Mouse (Mus musculus) ZHBTc4 (cell line): Measurements from ENCODE around the gene C130032M10Rik.

Experiments
- DNase-seq: peaks from one replicate; pipeline ENCODE4 v3.0.0-alpha.2; 2011; ENCODE audit warnings: low read depth, low spot score

Gene C130032M10Rik

DNA sequence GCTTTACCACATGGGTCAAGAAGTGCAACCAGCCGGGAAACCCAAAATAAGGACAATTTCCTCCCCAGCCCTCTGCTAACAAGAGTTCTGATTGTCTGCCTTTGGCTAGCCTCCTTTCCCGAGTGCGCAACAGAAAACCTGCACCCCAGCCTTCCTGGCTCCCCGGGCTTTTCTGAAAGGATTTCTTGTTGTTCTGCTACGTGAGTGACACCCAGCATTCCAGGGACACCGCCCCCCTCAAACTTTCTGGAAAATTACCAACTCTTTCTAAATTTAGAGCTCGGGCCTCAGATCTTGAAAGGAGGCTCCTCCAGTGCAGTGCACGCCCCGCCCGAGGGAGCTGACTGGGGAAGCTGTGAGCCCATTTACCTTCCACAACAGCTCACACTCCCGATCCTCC lies at the start of gene C130032M10Rik:
TSS of gene C130032M10Rik (plus strand) at position 334 of the 400 bp plus-strand sequence.
- peak; percentile 33 for DNase-seq

DNA sequence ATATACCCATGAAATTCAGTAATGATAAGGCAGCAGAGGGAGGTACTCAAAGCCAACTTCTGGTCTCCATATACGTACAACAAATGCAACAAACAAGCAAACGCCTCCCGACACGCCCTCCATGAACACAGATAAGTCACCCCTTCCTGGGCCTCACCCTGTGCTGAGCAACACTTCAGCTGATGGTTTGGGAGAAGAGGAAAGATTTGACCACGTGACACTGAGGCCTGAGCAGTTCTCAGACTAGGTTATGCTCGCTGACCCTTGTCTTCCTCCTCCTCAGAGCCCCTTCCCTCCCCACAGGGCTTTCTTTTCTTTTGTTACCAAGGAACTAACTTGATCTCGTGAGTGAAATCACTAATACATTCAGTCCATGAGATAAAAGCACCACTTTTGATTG lies 48.6 kb upstream of the C130032M10Rik start:
- DNase-seq, result no peak

DNA sequence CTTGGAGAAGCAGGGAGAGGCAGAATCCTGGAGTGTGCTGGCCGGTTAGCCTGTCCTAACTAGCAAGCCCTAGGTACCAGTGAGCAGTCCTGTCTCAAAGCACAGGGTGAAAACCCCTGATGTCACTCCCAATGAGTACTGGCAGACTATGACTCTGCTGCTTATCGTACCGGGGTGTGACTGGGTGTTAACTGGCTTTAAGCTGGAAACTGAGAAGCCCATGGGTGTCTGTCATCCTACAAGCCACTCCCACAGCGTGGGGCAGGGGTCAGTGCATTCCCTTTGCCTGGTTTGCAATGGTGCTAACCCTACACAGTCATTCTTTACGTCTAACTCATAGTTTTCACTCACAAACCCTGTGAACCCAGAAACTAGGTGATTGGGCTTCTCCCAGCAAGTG lies 47.3 kb upstream of the C130032M10Rik start:
- DNase-seq, result no peak

DNA sequence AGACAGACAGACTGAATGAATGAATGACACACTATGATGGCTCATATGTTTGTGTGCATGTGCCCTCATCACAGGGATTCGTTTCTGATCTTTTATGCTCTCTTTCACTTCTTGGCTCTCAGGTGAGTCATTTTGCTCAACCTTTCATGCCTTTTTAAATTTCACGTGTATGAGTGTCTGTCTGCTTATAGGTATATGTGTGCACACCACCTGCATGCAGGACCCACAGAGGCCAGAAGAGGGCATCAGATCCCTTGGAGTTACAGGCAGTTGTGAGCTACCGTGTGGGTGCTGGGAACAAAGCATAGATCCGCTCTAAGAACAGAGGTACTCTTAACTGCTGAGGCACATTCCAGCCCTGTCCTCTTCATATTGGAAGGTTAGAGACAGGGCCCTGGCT lies 46.8 kb upstream of the C130032M10Rik start:
- DNase-seq, result peak; percentile 64

DNA sequence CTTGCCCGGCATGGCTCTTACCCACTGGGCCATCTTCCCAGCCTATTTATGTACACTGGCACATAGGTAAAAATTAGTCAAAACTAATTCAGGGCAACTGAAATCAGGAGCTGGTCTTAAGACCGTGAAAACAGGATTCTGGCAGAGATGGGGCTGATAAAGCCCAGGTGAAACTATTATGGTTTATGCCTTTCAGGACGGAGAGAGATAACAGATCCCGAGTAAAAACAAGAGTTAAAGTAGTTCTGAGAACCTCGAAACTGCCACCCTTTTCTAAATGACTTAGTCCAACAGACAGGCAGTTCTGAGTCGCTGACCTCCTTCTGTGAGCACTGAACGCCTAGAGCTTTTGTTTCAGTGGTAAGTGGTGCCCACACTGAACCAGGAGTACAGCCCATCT lies 43.6 kb upstream of the C130032M10Rik start:
- no peak for DNase-seq

DNA sequence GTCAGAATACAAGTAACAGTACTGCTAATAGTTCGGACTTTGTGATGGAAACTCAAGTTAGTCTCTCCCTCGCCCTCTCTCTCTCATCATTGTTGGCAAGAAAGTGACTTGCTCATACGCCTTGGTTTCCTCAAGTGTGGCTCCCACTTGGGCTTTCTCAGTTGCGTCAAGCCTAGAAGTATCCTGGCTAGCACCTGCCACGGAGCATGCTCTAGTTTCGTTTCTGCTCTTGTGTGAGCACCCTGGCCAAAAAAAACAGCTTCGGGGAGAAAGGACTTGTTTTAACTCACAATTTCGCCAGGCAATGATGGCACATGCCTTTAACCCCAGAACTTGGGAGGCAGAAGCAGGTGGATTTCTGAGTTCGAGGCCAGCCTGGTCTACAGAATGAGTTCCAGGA lies 38.5 kb upstream of the C130032M10Rik start:
- DNase-seq, result no peak

DNA sequence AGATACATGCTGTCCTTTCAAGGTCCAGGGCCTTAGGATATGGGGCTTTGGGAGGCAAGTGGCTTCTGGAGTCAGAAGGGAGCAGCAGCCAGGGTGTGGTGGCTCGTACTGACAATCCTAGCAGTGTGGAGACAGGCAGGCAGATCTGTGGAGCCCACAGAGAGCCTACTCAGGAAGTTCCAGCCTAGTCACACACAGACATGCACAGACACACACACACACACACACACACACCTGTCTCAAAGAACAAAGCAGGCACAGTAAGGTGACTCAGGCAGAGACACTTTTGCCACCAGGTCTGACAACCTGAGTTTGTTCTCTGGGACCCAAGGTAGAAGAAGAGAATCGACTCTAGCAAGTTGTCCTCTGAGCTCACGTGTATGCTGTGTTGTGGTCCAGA lies 34.6 kb upstream of the C130032M10Rik start:
- no peak for DNase-seq

DNA sequence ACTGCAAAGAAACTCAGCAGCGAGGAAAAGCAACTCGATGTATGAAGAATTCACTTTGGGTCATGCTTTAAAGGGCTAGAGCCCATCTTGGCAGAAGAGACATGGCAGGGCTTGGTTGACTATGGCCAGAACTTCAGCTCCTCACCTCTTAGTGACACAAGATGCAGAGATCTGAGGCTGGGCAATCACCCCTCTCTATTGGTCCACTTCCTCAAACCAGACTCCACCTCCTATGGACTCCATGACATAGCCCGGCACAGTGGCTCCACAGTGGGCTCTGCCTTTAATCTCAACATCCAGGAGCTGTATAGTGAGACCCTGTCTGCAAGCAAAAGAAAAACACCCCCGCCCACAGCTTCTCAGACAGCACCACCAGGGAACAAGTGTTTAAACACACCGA lies 30.7 kb upstream of the C130032M10Rik start:
- peak; percentile 39 for DNase-seq

DNA sequence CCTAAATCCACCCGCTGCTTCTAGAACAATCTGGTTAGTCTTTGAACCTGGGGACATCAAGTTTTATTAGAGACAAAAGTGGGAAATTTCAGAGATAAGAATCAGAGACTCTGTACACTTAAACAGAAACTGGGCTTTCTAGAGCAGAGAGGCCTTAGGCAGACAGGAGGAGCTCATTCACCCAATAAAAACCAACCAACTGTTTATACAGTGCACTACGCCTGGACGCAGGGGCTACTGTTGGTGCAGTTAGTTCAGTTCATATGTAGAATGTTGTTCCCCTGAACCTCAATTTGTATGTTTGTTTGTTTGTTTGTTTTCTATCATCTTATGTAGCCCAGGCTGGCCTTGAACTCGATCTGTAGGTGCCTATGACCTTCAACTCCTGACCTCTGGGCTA lies 28.7 kb upstream of the C130032M10Rik start:
- DNase-seq, result no peak

DNA sequence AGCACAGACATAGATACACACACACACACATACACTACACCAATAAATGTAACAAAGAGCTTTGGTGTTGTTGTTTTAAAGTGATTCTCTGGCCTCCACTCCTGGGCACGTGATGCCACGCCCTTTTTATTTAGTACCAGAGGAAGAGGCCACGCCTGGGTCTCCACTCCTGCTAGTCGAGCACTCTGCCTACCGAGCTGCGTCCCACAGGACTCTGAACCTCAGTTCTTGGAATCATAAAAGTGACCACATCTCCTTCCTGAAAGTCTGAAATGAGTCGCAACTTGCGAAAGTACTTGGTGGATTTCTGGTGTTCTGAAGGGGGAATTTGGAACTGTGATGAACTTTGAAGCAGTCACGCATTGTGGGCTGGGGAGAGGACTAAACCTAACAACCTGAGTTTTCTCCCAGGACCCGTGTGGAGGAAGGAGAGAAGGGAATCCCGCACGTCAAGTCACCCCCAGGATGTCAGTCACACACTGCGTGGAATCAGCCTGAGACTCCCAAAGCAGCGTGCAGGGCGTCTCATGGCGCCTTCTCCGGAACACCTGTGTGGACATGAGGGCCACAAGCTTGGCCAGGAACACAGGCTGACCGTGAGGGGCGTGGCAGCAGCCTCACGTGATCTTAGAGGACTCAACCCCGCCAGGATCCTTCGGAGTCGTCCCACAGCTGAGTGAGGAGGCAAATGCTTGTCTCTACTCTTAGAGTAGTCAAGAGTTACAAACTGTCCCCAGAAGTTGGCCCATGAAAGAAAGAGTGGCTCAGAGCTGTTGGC lies 27.8 kb upstream of the C130032M10Rik start:
- peak; percentile 48 for DNase-seq

DNA sequence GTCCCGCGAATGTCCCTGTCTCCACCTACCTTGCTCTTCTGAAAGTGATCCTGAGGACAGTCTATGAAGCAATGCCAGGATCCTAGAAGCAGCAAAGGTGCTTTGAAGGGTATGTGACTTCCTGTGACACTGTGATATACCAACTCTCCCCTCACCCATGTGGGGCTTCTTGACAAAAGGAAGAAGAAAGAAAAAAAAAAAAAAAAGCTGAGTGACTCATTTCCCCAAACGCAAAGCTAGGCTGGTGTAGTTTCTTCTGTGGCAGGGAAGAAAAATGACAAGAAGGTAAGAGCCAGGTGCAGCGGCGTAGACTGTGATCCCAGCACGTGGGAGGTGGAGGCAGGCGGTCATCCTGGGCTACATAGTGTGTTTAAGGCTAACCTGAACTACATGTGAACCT lies 19.0 kb upstream of the C130032M10Rik start:
- no peak for DNase-seq

DNA sequence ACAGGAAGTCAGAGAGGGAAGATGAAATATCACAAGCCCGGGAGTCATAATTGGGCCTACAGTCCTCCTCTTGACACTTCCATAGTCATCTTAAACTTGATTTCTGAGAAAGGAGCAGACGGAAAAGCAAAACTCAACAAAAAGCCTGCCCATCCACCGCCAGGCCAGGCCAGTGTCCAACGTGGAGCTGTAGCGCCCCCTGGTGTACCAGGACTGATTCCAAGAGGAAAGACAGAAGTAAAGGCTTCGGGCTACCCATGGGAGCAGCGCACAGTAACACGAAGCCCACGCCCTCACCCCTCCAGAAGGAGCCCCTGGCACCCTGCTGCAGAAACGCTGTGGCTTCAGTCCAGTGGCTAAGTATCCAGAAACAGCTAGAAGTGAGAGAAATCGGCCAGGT lies 17.3 kb upstream of the C130032M10Rik start:
- peak; percentile 95 for DNase-seq

DNA sequence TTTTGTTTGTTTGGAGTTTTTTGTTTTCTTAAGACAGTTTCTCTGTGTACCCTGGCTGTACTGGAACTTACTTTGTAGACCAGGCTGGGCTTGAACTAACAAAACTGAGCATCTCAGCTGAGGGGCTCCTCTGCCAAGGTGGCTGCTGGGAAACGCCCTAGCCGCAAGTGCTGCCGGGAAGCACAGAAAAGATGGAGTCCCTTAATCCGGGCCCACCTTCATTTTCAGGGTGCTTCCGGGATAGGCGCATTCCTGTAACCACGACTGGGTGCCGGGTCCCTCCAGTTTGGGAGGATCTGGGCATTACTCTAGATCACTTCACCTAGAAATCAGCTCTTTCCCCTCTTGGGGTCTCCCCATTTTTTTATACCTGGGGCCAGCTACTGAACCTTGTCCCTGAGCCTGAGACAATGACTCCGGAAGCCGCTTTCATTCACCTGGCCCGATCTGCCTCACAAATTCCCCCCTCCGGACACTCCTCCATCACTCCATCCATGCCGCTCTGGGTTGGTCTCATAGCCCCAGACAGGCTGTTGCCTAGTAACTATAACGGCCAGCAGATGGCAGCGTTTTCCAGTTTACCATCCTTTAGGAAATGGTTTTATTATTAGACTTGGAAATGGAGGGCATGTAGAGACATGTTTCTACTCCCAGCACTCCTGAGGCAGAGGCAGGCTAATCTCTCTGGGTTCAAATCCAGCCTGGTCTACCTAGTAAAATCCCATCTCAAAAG lies 15.5 kb upstream of the C130032M10Rik start:
- DNase-seq, result peak; percentile 95

DNA sequence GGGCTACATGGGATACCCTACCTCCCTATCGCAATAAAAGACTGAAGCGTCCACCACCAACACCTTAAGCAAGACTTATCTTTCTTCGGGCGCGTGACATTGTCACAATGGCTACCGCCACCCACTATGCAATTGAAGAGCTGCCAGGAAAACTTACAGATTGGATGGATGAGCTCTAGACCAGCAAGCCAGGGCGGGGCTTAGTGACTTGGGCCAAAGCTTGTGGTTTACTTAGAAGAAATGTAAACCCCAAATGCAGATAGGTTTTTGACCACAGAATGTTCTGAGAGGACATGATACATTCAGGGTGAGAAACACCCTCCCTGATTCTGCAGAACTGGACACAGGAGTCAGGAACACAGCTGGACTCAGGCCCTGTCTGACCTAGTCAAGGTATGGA lies 14.4 kb upstream of the C130032M10Rik start:
- DNase-seq, result peak; percentile 71

DNA sequence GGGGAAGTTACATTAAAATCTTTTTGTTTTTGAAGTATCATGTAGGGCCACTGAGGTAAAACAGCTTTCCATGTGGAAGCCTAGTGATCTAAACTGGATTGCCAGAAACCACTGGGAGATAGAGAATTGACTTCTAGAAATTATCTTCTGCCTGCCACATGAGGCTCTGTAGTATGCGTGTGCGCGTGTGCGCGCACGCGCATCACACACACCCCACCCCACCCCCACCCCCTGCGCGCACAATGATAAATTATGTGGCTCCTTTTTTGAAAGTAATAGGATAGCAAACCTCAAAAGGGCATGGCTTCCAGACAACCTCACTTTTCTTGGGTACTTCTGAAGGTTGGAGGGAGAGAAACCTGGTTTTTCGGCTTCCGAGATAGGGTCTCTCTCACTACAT lies 13.6 kb upstream of the C130032M10Rik start:
- no peak for DNase-seq

DNA sequence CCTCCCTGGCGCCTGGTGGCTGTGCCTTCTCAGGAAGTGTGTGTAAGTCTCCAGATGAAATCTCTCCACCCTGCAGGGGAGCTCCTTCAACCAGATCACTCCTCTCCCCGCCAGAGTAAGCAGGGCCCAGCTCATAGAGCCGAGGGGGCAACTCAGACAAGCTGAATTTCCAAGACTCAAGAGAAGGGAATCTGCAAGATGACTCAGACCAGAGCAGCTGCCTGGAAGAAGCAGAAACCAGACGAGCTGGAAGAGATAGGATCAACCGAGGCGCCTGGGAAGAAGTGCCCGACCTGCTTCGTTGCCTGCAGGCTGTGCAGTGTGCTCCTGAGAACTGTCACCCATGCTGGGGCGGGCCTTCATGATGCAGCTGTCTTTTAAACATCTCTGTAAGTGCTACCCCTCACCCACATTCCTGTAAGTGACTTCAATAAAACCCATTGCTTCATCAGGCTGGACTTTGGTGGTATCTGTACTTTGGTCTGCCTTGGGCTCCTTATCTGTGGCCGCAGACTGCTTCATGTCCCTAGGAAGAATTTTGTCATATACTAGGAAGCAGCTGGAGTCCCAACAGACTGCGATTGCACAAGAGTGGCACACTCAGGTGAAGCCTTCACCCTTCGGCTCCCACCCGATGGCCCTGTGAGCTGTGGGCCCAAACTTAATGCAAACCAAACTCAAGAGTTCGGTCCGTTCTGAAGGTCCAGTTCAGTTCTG lies 12.6 kb upstream of the C130032M10Rik start:
- peak; percentile 53 for DNase-seq

DNA sequence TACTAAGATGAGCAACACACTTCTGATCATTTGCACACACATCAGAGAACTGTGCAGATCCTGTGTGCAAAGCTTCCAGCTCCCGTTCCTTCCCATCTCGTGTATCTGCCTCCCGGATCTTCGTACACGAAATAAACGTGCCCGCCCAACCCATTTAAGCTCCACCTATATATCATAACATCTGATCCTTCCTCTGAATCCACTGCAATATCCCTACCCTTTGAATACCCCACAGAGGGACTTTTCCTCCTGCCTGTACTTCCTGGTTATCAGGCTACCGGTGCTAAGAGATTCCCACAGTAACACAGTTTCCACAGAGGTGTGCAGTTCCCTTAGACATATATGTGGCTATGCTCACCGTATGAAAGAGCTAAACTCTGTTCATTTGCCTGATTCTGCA lies 10.7 kb upstream of the C130032M10Rik start, which contains the start of gene Ccr4:
TSS of gene Ccr4 (minus strand) at position 101 of the 400 bp plus-strand sequence.
- DNase-seq, result no peak

DNA sequence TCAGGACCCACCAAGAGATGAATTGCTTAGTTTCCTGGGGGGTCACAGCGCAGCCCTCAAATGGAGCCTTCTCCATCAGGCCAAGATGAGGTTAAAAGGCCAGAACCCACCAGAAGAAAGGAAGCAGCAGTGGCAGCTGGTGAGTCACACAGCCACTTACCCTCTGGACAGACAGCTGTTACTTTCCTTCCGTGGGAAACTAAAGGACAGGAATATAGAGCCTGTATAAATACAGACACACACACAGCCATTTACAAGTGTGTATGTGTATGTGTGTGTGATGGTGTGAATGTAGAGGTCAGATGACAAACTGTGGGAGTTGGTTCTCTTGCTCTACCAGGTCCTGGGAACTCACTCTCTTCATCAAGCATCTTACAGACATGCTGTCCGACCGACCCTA lies 8.9 kb upstream of the C130032M10Rik start:
- DNase-seq, result no peak

DNA sequence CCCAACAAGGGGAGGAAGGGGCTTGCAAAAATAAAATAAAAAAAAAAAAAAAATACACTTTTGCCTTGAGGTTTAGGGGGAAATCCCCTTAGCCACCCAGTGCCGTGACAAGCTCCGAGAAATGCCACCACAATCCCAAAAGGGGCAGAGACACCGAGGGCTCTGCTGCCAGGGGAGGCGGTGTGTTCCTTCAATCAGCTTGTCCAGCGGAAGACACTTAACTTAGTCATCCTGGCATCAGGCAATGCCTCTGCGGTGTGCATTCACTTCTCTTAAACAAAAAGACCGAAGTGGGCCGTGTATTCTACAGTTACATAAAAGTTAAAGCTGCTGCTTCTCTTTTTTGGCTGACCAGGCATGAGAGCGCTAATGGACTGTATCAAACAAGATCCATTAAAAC lies 8.1 kb upstream of the C130032M10Rik start:
- DNase-seq, result no peak

DNA sequence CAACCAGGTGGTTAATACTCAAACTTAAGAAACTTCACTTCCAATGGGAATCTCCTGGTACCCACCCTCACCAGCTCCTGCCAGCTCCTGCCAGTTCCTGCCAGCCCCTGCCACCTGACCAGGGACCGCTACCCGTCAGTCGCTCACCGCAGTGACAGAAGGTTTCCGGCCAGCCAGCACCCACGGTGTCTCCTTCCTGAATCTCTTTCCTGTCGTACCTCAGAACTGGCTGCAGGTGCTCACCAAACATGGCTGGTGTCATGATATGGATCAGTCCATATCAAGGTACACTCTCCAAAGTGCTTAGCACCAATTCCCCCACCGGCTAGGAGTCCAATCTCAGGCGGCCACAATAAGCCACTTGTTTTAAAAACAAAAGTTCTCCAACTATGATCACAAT lies 5.7 kb upstream of the C130032M10Rik start:
- no peak for DNase-seq

DNA sequence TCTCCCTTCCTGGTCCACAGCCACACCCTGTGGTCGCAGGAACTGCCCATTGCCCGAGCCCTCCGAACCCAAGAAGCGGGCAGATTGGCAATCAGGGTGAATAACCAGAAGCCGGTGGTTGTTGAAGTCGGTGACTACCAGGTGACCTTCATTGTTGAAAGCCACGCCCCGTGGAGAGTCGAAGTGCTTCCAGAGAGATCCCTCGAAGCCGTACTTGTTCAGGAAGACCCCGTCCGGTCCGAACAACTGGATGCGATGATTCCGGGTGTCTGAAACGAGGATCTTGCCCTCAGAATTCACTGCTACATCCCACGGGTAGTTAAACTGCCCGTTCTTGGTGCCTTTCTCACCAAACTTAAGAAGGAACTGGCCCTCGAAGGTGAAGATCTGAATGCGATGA lies 2.7 kb upstream of the C130032M10Rik start:
- DNase-seq, result peak; percentile 69

DNA sequence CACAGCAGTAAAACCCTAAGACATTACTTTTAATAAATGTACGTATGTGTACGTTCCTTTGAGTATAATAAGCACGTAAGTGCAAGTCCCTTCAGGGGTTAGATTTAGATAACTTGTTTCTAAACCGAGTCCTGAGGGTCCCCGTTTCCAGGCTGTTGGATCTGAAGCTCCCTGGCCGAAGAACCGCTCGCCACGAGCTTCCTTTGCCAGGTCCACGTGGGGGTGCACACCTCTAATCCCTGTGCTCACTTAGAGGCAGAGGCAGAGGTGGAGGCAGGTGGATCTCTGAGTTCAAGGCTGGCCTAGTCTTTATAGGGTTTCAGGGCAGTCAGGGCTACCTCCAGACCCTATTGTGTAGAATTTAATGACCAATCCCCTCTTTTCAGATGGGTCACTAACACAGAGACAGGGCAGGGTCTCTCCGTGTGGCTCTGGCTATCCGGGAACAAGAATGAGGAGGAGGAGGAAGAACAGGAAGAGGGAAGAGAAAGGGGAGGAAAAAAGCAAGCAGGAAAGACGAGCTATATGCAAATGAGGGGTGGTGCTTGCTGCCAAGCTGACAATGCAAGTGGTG lies 2.5 kb downstream of the C130032M10Rik start:
- DNase-seq, result no peak
